Mouse (Mus musculus): ENCODE data around the gene Sox10. TPM values are rescaled to one million over a fixed set of nuclear protein-coding genes. Genes with fewer than 3 reads are reported as not detected.
A peak's percentile ranks its signal among the peaks of the same experiment; 100 is the strongest.

The Sox10 gene
- total RNA-seq, 2 experiments from 2014 or later, result 35.7 to 38.0 TPM

DNA sequence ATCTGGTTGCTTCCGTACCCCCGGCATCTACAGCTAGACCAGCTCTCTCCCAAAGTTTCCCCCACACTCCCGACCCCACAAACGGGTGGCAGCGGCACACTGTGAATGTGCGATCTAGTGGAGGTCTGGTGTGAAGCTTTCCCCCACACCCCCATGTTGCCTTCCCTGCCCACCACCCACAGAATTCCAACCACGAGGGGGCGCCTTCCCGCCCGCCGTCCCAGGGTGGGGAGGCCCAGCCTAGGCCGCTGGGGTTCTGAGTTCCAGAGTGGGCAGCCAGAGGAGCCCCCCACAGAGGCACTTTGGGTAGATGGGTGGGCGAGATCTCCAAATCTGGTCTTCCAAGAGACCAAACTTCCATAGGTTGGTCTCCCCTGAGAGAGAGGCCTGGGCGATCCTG, 2.2 kb downstream of the Sox10 start:
- no peak for DNase-seq (ENCODE audit: low spot score in 2 of 2)

DNA sequence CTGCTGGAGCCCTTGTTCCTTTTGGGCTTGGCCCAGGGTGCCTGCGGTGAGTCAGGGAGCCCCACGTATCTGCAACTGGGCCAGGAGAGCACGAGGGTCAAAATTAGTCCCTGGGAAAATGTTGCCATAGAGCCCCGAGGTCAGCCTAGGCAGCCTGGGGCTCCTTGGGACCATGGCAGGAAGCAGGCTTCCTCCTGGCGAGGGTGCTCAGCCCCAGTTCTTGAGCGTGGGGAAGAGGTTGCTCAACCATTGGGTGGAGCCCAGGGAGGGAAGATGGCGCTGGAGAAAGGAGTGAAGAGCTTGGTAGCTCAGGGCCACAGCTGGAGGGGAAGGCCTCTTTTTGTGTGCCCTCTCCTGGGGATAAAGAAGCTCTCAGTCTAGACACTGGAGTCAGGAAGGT, 2.7 kb downstream of the Sox10 start:
- DNase-seq (ENCODE audit: low spot score in 2 of 2), result no peak

- DNase-seq (ENCODE audit: low spot score in 2 of 2), result no peak
These were observed 9.5 kb downstream of the Sox10 start for GRCm38 (mm10) chr15:79155572-79155971.

- DNase-seq (ENCODE audit: low spot score in 2 of 2), result no peak
These were observed 12.3 kb downstream of the Sox10 start for GRCm38 (mm10) chr15:79152709-79153108.

- peak; percentile 43 to 50 for DNase-seq (ENCODE audit: low spot score in 2 of 2)
These were observed 13.2 kb downstream of the Sox10 start for GRCm38 (mm10) chr15:79151881-79152280.

- peak; percentile 90 to 91 for DNase-seq (ENCODE audit: low spot score in 2 of 2)
These were observed 16.5 kb downstream of the Sox10 start for GRCm38 (mm10) chr15:79148533-79148932.

DNA sequence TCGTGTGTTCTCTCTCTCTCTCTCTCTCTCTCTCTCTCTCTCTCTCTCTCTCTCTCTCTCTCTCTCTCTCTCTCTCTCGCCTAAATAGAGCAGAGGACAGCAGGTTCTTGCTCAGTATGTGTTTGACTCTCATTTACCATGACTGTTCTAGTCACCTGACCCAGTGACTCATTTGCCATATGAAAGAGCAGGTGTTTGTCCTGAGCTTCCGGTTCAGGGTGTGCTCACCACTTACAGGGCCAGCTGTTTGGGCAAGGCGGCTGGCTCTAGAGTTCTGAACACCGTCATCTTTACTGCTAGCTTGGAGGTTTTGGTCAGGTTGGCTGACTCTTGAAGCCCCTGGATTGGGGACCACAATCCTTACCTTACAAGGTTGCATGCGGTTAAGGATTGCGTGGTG, 19.5 kb downstream of the Sox10 start:
- DNase-seq (ENCODE audit: low spot score in 2 of 2), result no peak

GRCm38 (mm10) chr15:79144021-79144420, 21.0 kb downstream of the Sox10 start:
- DNase-seq (ENCODE audit: low spot score in 2 of 2), result no peak

DNA sequence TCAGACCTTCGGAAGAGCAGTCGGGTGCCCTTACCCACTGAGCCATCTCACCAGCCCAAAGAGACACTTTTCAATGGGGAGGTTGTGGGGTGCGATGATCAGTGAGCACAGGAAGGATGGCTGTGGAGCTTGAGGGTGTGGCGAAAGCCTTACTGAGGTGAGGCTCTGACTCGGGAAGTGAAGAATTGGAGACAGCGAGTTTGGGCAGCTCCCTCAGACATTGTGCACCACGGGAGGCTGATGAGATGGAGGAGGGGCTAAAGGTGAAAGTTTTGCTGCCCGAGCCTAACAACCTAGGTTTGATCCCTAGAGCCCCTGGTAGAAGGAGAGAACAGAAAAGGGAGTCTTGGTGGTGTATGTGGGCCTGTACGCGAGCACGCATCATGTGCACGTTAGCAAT, 21.7 kb downstream of the Sox10 start:
- no peak for DNase-seq (ENCODE audit: low spot score in 2 of 2)

GRCm38 (mm10) chr15:79141566-79141917, 23.5 kb downstream of the Sox10 start:
- no peak for DNase-seq (ENCODE audit: low spot score in 2 of 2)

DNA sequence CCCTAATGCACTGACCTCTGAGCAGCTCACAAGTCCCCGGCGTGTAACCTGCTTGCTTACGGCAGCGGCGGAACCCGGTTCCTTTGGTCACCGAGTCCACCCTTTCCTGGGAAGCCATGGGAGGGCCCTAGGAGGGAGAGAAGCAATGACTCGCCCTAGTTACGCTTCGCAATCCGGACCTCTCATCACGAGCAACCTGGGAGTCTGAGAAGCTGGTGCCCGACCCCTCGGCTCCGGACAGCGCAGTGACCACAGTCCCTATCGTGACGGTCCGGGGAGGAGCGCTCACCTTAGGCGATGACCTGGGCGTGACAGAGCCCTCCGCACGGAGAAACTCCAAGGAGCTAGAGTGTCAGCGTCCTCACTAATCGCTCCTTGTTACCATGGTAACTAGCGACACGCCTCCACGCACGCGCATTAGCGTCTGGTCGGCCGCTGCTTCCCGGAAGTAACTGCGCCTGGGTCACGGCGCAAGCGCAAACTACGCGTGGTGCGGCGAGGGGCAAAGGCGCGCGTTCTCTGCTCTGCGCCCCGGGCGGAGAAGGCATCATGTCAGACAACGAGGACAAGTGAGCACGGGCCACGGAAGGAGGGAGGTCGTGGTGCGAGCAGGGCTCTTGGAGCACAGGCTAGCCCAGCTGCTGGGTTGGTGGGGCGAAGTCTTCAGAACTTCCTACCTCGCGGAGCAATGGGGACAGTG, 24.0 kb downstream of the Sox10 start, which contains the start of the genes Polr2f and 1700088E04Rik:
Gene Polr2f, plus strand, starts transcription at position 144 of the 700 bp plus-strand sequence.
Gene 1700088E04Rik, minus strand, starts transcription at position 388 of the 700 bp plus-strand sequence.
- peak; percentile 94 to 96 for DNase-seq (ENCODE audit: low spot score in 2 of 2)

- no peak for DNase-seq (ENCODE audit: low spot score in 2 of 2)
These were observed 25.4 kb downstream of the Sox10 start for GRCm38 (mm10) chr15:79139640-79140039.

GRCm38 (mm10) chr15:79135783-79136575, 29.1 kb downstream of the Sox10 start:
- DNase-seq (ENCODE audit: low spot score in 2 of 2), result no peak

DNA sequence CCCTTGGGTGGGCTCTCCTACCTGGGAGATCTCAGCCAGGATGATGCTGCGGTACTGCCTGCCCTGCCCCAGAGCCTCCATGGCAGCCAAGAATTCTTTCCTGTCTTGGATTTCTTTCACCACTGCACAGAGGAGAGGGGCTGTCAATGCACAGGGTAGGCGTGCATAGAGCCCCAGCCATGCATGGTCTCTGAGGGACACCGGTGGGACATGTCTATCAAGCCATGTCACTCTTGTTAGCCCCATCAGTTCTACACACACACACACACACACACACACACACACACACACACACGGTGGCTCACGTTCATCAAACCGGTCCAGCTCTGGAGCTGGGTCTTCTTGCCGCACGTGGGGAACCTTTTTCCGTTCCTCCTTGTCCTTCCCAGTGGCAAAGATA, 29.7 kb downstream of the Sox10 start:
- no peak for DNase-seq (ENCODE audit: low spot score in 2 of 2)

GRCm38 (mm10) chr15:79134496-79135270, 30.4 kb downstream of the Sox10 start:
- DNase-seq (ENCODE audit: low spot score in 2 of 2), result no peak

DNA sequence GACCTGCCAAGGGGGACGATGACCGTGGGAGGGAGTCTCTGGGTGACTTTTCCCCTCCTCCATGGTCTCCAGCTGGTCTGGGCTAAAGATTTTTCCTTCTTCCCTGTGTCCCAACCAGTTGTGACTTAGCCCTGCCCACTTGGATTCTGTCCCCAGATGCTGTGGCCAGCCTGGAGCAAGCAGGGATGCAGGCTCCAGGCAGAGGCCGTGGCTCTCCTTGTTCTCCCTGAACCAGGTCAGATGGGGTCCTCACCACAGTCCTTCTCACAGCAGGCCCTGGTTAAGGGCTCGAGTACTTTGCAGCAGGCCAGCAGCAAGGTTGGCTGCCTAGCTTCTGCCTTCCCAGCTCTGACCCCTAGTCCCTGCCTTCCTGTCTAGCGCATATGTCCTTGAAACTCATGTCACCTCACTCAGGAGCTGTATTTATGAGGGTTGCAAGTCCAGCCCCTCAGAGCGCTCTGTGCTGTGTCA, 31.8 kb downstream of the Sox10 start:
- DNase-seq (ENCODE audit: low spot score in 2 of 2), result no peak

- DNase-seq (ENCODE audit: low spot score in 2 of 2), result no peak
These were observed 33.6 kb downstream of the Sox10 start for GRCm38 (mm10) chr15:79131442-79131841.

- DNase-seq (ENCODE audit: low spot score in 2 of 2), result no peak
These were observed 34.3 kb downstream of the Sox10 start for GRCm38 (mm10) chr15:79130782-79131181.

DNA sequence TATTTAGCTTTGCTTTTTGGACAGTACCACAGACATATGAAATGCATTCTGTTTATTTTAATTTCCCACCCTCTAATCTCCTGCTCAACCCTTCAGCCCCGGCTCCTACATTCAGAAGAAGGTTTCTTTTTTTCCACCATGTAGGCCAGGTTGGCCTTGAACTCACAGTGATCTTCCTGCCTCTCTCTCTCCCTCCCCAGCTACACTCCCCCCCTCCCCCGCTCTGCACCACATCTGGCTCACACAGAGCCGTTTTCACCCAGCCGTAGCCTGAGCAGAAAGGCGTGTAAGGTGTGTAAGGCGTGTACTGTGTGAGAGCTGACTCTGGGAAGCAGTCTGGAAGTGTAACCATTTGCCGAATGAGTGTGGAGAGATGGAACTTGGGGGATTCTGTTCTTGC, 35.7 kb downstream of the Sox10 start:
- no peak for DNase-seq (ENCODE audit: low spot score in 2 of 2)

- DNase-seq (ENCODE audit: low spot score in 2 of 2), result no peak
These were observed 36.8 kb downstream of the Sox10 start for GRCm38 (mm10) chr15:79128208-79128607.

GRCm38 (mm10) chr15:79127101-79127500, 37.9 kb downstream of the Sox10 start:
- no peak for DNase-seq (ENCODE audit: low spot score in 2 of 2)
